Mouse (Mus musculus) left cerebral cortex, adult 8-10 months (tissue): ENCODE data around the gene Gm7951. TPM values are rescaled to one million over a fixed set of nuclear protein-coding genes. Genes with fewer than 3 reads are reported as not detected.
A peak's percentile ranks its signal among the peaks of the same experiment; 100 is the strongest.
"Not testable (repeated sequence)": the region's sequence is repeated elsewhere in the genome, so short reads cannot be mapped to it uniquely, and the experiment has no call there.

Source experiments
- DNase-seq, 2 experiments: peaks; one replicate each; pipeline ENCODE4 v3.0.0; 2022; ENCODE audit warnings: low spot score in 2 of 2
- total RNA-seq, 4 experiments: library from RNA; stranded (reverse); gene quantifications; 2 replicates each; pipeline ENCODE4 v1.2.4; 2022

Gm7951 gene
- not detected for total RNA-seq

DNA sequence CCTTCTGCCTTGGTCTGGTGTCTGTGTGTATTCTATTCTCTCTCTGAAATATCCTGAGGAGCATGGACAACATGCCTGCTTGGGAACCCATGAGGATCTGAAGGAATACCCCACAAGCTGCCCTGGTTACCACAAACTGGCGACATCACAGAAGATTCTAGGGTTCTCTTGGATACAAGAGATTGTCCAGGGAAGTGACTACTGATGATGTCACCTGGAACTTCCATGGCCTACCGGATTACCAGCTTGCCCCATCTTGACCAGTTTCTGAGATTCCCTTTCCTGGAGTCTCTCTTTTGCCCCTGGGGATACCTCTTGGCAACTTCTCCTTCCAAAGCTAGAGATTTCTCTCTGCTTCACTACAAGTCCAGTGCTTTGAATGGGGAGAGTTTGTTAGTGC, at the start of gene Gm7951:
Gene Gm7951, minus strand, starts transcription at position 101 of the 400 bp plus-strand sequence.
- not testable (repeated sequence) for DNase-seq

GRCm38 (mm10) chr14:42162522-42162921, 45.4 kb upstream of the Gm7951 start, which contains the start of gene Gm17027:
TSS of gene Gm17027 (minus strand) at chr14:42162622.
- not testable (repeated sequence) for DNase-seq

DNA sequence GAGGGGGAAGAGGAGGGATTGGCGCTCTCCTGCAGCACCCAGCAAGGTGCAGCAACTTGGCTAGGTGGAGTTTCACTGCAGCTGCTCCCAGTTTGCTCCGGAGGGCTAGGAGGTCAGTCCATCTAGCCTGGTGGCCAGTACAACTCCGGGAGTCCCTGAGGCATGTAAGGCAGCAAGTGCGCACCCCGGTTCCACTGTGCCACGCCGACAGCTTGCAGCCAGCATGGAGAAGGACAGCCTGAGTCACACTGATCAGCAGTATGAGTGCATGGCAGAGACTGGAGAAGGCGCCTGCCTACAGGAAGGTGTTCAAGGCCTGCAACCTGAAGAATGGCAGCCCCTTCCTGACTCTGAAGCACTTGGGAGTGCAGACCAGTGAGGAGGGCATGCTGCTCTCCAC, 17.4 kb upstream of the Gm7951 start:
- DNase-seq = peak in 1 of 2 experiments; percentile 5

DNA sequence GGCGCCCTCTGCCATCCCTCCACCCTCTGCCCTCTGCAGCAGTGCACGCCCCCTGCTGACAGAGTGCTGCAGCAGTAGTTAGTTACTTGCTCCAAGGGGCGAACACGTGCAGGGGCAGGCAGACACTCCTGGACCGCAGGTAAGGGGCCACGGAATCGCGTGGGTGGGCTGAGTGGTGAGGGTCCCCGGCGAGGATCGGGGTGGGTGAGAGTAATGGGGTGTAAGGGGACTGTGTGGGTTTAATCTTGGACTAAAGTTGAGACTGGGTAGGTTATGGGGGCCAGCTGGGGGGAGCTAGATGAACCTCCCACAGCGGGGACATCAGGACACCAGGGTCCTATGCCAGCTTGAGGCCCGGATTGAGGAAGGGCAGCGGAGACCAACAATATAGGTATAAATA, 16.6 kb upstream of the Gm7951 start:
- DNase-seq = peak in 1 of 2 experiments; percentile 4

Other genes starting within 250 kb of the Gm7951 start
- gene Gm7980, start 210.1 kb downstream of the Gm7951 start, total RNA-seq = not detected
- gene 1700049E17Rik1, start 192.4 kb downstream of the Gm7951 start, total RNA-seq = not detected
- not detected for gene 1700024B05Rik, start 173.4 kb downstream of the Gm7951 start, total RNA-seq
- gene Gm6401, start 149.4 kb downstream of the Gm7951 start, total RNA-seq = not detected
- 1 to 10 TPM in 1 of 4 experiments, under 1 TPM in 1, not detected in 2; 0.95 to 2.5 TPM for gene Gm3543, start 134.0 kb downstream of the Gm7951 start, total RNA-seq
- gene Gm17027, start 45.3 kb upstream of the Gm7951 start, total RNA-seq = not detected
- 1 to 10 TPM in 2 of 4 experiments, under 1 TPM in 1, not detected in 1; 0.85 to 2.8 (median 1.4) TPM for gene Gm3573, start 73.4 kb upstream of the Gm7951 start, total RNA-seq
- not detected for gene Gm17026, start 142.7 kb upstream of the Gm7951 start, total RNA-seq
- not detected for gene Gm9611, start 180.0 kb upstream of the Gm7951 start, total RNA-seq
- gene Gm7995, start 192.8 kb upstream of the Gm7951 start, total RNA-seq = not detected